Mouse (Mus musculus) adrenal gland, postnatal 25 days (tissue): ENCODE results near the gene Exosc3. TPM values are rescaled to one million over a fixed set of nuclear protein-coding genes. Genes with fewer than 3 reads are reported as not detected.
"Not testable (repeated sequence)": the region's sequence is repeated elsewhere in the genome, so short reads cannot be mapped to it uniquely, and the experiment has no call there.

ENCODE experiments used
- DNase-seq: peaks from one replicate; pipeline ENCODE4 v3.0.0; 2021; ENCODE audit warnings: mixed read lengths
- long read RNA-seq: library from polyadenylated mRNA; stranded (forward); transcript quantifications from one replicate; pipeline ENCODE4 v2.0.0, GENCODE M21; 2021
- total RNA-seq: library from RNA; stranded (reverse); gene quantifications from 2 replicates; pipeline ENCODE4 v1.2.3, GENCODE M21; 2021

Exosc3 gene
- 31.9 and 32.7 TPM in 2 replicates for total RNA-seq
- long read RNA-seq, transcript Exosc3-201 (4 exons, 1,077 nt): major isoform, 21 of 23 reads
- long read RNA-seq, partial matches to known transcripts: 1 of 23 reads
- long read RNA-seq, other reads (novel, unspliced or antisense): 1 of 23 reads

DNA sequence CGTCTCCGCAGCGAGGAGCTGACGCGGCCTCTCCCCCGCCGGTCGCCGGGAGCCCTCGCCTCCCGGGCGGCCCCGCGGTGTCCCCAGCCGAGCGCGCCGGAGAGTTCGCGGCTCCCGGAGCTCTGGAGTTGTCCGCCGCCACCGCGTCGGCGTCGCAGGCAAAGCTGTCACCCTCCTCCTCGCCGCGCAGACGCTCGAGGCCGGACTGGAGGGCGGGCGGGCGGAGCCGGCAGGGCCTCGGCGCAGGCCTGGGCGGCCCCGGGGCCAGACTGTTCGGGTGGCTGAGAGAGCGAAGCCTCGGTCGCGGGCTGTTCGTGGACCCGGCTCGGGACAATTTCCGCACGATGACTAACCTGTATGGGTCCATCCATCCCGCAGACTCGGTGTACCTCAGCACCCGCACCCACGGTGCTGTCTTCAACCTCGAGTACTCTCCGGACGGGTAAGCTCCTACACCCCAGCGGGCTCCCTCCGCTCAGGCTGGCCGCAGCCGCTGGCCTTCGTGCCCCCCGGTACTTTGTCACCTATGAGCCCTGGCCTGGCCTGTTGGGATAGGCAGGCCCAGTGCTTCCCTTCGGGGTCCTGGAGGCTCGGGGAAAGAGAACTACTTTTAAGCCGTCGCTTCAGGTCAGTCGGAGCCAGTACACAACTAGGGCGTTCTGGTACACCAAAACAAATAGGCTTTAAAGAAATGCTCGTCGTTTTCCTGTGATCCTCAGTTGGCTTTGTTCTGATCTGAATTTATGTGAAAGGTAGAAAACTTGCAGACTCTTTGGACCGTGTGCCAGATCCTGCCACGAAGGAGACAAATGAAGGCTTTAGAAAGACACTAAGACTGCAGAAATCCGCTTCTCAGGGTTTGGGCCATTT is at the start of gene Exosc3:
Exosc3 (minus strand) TSS at position 447 of the 870 bp plus-strand sequence.
- peak; percentile 67 for DNase-seq

DNA sequence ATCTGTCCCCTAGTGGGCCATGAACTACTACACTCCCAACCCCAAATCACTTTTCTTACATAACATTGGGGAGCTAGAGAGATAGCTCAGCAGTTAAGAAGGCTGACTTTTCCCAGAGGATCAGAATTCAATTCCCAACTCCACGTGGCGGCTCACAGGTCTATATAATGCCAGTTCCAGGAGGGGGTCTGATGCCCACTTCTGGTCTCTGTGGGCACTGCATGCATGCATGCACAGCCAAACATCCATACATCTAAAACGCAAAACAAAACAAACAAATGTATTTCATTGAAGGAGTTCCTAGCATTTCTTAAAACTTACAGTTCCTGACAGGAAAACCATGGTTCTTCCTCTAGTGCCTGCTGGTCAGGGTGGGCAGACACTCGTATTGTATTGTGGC is 49.6 kb upstream of the Exosc3 start:
- no peak for DNase-seq

DNA sequence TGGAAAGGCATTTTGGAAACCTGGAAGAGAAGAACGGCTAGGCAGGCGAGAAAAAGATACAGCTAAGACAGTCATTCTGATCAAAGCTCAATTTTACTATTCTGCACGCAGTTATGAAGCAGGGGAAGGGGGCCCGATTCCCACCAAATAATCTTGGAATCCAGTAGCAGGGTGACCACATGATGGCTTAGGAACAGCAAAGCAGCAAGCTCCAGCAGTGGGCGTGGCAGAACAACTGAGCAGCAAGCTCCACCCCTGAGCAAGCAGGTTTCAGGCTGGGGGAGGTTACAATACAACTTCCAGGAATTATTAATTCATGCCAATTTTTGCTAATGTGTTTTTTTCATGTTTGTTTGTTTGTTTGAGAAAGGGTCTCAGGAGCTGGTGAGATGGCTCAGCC is 44.8 kb upstream of the Exosc3 start:
- not testable (repeated sequence) for DNase-seq

DNA sequence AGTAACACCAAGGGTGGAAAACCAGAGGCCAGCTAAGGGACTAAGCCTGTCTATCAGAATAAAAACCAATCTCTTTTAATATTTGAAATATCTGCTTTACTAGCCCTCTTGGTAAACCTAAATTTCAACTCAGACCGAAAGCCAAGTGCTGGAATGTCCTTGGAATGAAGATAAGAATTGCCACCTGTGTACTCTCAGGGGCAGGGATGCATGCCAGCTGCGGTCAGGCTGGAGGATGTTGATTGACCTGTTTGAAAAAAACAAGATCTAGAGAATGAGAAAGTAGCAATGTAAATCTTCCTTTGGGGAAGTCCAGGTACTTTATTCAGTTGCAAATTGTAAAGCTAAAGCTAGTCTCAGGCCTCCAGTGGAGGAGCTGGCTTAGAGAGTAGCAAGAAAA is 39.6 kb upstream of the Exosc3 start:
- not testable (repeated sequence) for DNase-seq

DNA sequence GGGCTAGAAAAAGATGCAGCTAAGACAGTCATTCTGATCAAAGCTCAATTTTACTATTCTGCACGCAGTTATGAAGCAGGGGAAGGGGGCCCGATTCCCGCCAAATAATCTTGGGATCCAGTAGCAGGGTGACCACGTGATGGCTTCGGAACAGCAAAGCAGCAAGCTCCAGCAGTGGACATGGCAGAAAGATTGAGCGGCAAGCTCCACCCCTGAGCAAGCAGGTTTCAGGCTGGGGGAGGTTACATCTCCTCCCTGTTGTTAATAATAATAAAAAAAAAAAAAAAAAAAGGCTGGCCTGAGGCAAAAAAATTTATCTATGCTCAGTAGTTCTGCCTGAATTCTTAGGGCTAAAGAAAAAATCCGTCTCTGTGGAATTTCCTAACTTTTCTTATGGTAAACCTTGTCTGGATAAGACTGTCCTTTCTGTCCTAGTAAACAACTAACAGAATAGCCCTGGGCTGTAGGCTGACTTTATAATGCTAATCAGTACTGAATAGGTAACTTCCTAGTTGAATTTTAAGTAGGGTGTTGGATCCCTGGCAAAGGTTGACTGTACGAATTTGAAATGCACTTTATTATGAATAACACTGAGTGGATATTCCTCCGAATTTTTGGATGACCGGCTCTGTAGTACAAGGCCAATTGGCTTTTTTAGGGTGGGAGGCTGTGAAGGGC is 38.5 kb upstream of the Exosc3 start:
- not testable (repeated sequence) for DNase-seq

DNA sequence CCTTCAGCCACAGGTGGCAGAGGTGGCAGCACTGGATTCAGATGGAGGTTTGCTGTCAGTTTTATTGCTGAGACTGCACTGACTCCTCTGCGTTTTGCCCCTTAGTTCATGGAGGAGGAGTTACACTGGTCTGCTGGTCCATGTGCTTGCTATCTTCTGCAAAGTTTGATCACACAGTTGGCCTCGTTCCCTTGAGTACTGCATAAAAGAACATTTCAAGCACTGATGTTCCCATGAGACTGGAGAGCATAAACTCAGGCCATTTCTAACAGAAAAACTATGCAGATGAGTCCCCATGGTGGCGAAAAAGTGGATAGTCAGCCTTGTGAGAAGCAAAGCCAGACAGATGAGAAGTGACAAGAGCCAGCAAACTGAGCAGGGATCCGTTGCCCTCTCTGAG is 34.0 kb upstream of the Exosc3 start:
- no peak for DNase-seq

DNA sequence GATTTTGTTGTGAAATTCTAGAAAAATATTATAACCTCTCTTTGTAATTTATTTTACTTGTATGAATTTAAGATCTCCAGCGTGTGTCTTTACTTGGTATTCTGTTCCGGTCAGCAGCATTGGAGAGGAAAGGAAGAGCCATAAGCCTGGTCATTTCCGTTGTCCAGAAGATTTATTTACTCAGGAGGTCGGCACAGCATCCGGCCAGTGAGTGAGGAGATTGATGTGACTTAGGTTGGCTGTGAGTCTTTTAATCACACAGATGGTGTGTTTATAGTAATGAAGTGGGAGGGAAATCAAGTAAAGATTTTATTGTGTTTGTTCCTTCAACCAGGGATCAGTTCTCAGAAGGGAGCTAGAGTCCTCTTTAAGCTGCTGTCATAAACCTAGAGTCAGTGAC is 32.3 kb upstream of the Exosc3 start:
- no peak for DNase-seq

DNA sequence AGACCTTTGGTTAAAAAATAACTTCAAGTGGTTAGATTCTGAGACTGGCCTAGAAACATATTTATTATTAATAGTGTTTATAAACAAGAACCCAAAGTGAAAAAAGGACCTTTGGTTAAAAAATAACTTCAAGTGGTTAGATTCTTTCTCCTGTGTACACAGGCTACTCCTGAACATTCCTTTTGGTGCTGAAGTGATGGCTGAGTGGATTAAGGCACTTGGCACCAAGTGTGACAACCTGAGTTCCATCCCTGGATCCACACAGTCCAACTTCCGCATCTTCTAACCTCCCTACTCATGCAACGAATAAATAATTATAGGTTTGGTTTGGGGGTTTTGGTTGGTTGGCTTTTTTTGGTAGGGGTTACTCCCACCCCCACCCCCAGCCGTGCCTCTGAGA is 28.7 kb upstream of the Exosc3 start:
- DNase-seq: no peak

DNA sequence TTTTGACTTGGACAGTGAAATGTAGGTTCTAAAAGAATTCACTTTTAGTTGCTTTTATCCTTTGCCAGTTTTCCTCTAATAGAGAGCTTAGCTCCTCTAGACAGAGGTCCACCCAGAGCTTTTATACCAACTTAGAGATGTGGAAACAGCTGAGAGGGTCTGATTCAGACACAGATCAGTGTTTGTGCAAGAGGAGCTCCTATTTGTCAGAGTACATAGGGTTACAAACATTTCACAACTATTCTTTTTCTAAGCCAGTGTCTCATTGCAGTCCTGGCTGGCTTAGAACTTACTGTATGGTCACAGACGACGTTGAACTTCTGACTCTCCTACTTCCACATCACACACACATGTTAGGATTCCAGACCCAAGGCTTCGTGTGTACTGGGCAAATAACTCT is 14.1 kb upstream of the Exosc3 start:
- no peak for DNase-seq

DNA sequence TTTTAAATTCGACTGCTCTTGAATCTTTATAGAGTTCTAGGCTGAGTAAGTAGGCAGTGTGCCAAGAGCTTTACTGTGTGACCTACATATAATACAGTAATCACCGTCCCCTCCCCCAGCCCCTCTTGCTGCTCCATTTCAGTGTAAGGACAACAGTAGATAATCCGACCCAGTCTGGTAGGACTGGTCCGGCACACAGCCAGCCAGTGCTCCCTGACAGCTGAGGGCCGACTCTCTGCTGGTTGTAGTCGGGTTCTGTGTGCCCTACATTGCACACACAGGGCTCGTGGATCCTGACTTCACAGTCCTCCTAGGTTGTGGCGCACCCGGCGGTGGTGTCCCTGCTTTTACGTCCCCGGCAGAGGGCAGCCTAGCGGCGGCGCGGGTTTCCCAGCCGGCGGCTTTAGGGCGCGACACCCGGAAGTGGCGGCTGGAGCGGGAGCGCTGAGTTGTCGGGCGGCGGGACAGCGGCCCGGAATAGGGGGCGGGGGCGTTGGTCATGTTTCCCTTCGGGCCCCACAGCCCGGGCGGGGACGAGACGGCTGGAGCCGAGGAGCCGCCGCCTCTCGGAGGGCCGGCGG is 773 bp downstream of the Exosc3 start, which contains the start of gene Dcaf10:
Dcaf10 (plus strand) TSS at position 433 of the 581 bp plus-strand sequence.
- peak; percentile 95 for DNase-seq

DNA sequence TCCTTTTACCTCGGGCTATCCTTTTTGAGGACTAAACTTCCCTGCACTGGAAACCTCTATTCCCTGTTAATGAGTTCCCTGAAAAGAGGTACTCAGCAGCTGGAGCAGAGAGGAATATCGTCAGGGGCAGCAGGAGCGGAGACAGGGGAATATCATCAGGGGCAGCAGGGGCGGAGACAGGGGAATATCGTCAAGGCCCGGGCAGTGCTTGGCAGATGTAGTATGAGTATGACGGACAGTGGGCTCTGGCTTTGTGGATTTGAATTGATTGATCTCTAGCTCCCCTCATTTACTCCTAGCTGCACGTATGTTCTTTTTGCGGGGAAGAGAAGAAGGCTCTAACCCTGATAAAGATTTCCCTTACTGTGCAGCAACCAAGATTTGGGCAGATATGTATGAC is 1.3 kb downstream of the Exosc3 start:
- no peak for DNase-seq

DNA sequence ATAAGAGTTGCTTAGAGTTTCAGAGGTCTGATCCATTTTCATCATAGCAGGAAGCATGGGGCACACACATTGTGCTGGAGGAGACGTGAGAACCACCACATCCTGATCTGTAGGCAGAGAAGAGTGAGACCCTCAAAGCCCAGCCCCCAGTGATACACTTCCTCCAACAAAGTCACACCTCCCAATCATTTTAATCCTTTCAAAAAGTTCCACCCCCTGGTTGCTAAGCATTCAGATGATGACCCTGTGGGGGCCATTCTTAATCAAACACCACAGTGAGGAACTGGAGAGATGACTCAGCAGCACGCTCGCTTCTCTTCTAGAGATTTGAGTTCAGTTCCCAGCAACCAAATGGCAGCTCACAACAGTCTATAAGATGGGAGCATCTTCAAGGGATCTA is 10.1 kb downstream of the Exosc3 start:
- no peak for DNase-seq

DNA sequence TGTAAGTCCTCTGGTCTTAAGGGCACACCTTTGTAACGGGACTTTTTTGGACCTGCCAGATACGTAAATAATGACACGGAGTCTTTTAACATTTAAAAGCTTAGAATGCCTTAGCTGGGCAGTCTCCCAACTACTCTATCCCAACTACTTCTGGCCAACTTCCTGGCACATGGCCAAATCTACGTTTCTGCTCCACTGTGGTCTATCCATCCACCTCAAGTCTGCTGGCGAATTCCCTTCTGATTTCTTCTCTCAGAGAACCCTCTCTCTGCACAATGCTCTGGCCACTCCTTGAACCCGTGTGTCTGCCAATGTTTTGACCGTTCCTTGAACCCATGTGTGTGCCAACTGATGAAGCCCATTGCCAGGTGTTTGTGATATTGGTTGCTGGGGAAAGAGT is 11.4 kb downstream of the Exosc3 start:
- peak; percentile 11 for DNase-seq

GRCm38 (mm10) chr4:45320159-45320816 is 22.2 kb downstream of the Exosc3 start:
- peak; percentile 82 for DNase-seq

GRCm38 (mm10) chr4:45311056-45311455 is 31.5 kb downstream of the Exosc3 start:
- no peak for DNase-seq

DNA sequence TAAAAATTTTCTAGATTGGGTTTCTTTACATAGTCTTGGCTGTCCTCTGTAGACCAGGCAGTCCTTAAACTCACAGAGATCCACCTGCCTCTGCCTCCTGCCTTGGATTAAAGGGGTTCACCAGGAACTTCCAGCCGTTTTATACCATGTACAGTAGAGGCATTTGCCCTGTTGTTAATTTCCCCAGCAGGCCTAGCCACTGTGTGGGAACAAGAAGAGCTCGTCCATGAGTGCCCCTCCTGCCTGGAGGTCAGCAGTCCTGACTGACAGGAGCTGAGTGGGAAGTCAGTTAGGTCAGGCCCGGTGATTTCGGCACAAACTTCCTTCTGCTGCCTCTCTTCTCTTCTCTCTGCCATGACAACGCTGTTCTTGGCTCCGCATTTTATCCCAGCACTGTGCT is 33.9 kb downstream of the Exosc3 start:
- no peak for DNase-seq

DNA sequence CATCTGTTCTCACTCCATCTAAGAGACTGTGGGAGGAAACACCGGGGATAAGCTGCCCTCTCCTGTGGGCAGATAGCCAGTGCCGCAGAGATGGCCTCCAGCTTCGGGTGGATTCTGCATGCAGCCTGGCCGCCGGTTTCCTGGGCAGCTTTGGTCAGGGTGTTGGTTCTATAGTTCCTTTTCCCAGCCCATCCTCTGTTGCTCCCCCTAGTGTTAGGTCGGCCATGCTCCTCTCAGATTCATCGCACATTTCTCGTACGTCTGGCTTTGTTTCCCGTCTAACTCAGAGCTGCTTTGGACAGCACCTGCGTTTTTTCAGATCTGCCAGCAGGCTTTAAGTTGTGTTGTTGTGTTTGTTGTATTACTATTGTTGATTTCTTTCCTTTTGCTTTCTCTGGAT is 34.5 kb downstream of the Exosc3 start:
- no peak for DNase-seq

DNA sequence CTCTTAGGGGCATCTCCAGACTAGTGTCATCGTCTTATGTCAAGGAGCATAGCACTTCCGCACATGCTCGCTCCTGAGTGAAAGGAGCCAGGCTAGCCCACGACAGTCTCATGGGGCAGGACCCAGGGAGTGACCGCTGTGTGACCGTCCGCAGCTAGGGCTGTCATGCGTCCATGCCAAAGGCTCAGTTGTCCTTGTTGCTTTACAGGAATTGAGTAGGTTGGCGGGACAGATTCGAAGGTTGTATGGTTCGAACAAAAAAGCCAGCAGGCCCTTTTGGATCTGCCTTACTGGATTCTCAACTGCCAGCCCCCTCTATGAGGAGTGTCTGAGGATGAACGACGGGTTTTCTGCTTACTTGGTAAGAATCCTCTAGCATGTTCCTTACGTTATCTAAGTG is 37.0 kb downstream of the Exosc3 start:
- no peak for DNase-seq

DNA sequence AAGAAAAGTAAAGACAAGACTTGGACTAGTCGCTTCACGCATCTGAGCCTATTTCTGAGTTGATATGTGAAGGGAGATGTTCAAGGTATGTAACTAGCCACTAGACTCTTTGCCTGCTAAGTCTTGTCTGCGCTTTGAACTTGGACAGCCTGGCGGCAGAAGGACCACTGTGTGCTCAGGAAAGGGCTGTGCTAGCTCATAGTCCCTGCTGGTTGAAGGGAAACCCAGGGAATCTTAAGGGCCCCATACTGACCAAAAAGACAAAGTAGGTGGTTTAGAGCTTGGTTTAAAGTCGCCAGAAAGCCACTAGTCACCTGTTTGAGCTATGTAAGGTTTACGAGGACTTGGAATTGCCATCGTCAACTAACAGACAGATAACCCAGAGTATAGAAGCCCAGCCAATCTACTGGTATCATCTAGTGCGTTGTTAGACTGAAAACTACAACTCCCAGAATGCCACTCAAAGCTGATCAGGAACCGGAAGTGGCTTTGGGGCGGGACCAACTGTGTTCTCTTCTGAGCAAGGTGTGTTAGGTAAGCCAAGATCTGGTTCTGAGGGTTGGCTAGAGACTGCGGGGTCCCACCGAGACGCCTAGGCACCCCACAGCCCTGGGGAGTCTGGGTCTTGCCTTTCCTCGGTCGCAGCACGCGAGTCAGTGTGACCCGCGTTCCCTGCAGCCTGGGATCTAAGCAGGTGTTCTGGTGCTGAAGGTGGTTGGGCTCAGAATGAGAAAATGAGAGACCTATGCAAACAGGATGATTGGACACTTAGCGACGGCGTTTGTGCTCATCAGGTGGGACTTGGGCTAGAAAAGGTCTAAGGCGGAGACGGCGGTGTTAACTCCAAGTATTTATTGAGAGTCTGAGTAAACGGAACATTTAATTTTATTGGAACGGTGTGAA is 45.6 kb downstream of the Exosc3 start, which contains the start of gene Trmt10b:
Trmt10b (plus strand) TSS at position 466 of the 903 bp plus-strand sequence.
- peak; percentile 59 for DNase-seq

- DNase-seq: no peak
These were observed 54.6 kb downstream of the Exosc3 start for GRCm38 (mm10) chr4:45287906-45288305.

- DNase-seq: no peak
These were observed 56.2 kb downstream of the Exosc3 start for GRCm38 (mm10) chr4:45286318-45286717.
